Mouse (Mus musculus): ENCODE results near the gene Lrrc75b.
"Not testable (repeated sequence)": the region's sequence is repeated elsewhere in the genome, so short reads cannot be mapped to it uniquely, and the experiment has no call there.

Gene Lrrc75b

DNA sequence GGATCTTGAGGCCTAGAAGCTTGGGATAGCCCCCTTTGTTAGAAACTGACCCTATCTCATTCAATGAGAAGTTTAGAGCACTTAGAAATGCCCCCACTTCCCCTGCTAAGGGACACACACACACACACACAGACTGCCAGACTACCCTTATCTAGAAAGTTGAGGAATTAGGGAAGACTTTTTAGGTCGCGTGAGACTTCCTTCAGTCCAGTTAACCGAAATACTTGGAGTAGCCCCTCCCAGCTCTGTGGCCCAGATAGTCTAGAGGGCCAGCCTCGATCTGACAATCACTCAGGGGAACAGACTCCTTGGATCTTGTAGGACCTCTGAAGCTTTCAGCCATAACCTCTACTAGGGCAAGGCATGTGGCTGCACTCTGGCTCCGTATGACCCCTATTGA, 7.9 kb upstream of the Lrrc75b start:
- DNase-seq (ENCODE audit: low read depth in 2 of 2, low spot score in 2 of 2) = no peak

- not testable (repeated sequence) for DNase-seq (ENCODE audit: low read depth in 2 of 2, low spot score in 2 of 2)
Observed at GRCm38 (mm10) chr10:75566765-75567164, 6.6 kb upstream of the Lrrc75b start.

DNA sequence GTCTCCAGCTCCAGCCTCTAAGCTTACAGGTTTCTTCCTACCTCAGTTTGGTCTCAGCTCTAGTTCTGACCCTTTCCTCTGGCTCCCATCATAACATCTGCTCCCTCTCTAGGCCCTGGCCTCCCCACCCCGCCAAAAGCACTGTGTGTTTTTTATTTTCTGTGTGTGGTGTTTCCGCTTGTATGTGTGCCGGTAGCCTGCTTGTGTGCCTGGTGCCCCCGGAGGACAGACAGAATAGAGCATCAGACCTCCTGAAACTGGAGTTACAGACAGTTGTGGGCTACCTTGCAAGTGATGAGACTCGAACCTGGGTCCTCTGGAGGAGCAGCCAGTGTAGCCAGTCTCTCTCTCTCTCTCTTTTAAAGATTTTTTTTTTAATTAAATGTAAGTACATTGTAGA, 6.2 kb upstream of the Lrrc75b start:
- peak; percentile 34 to 44 for DNase-seq (ENCODE audit: low read depth in 2 of 2, low spot score in 2 of 2)

DNA sequence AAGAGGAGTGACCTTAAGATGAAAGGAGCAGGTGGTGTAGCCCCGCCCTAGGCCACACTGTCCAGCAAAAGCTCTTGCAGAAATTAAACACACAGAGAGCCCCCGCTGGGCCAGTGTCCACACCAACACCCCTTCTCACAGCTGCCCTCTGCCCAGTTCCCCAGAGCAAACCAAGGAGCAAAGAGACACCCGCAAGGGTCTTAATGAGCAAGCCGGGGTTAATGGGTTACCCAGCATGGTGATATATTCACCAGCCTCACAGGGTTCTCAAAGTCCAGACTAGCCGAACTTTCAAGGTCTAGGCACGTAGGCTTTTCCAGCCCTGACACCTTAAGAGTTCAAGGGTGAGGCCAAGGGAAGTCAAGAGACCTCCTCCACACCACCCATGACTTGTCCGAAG, 5.8 kb upstream of the Lrrc75b start:
- DNase-seq (ENCODE audit: low read depth in 2 of 2, low spot score in 2 of 2) = no peak

GRCm38 (mm10) chr10:75565436-75565835, 5.3 kb upstream of the Lrrc75b start:
- DNase-seq (ENCODE audit: low read depth in 2 of 2, low spot score in 2 of 2) = peak; percentile 69 to 75

DNA sequence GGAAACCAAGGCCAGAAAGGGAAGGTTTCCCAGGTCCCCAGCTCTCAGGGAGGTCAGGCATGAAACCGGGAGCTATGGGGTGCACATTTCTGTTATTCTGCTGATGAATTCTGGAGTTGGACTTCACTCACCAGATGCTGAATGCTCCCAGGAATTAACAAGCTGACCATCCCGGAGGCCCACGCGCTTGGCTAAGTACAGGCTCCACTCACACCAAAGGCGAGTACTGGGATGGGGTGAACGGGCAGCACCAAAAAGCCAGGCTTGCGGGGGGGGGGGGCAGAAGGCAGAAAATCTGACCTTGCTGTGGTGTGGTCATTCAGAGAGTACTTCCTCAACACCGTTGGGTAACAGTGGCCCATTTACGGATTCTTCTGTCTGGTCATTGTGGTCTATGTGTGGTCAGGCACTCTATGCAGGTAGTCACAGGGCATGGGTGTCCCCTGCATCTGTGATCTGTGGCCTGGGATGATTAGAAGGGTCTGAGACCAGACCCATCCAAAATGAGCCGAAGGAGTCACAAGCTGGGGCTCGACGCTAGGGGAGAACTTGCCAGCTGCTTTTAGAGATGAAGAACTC, 4.6 kb upstream of the Lrrc75b start:
- no peak for DNase-seq (ENCODE audit: low read depth in 2 of 2, low spot score in 2 of 2)

DNA sequence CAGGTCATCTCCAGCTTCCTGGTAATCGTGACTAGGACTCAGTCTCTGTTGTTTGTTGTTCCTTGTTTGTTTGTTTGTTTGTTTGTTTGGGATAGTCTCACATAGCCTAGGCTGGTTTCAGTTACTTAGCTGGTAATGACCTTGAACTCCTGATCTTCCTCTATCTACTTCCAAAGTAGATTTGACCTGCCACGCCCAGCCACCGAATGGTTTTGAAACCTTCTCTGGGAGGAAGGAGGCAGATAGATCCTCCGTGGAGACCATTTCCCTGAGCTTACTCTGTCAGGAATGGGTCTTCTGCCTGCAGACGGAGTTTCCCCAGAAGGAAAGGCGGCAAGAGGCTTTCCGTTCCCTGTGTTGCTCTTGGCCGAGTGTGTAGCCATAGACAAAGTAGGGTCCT, 2.5 kb upstream of the Lrrc75b start:
- no peak for DNase-seq (ENCODE audit: low read depth in 2 of 2, low spot score in 2 of 2)

- no peak for DNase-seq (ENCODE audit: low read depth in 2 of 2, low spot score in 2 of 2)
Observed at GRCm38 (mm10) chr10:75561071-75561654, 1.0 kb upstream of the Lrrc75b start, which contains the start of gene Ggt1. Ggt1 (plus strand) TSS chr10:75561604.

DNA sequence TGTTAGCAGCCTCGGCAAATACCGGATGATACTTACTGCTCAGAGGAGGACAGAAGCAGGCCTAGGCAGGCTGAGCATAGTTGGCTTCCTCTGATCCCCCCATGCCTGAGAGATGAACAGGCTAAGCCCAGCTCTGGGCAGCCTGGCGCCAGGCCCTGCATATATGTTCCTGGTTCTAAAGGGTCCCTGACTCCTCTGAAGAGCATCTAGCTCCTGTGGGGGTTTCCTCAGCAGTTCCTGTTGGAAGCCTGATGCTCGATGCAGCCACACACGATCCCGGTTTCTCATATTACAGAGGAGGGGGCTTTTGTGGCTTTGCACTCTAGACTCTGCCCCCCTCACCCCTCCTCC, 394 bp upstream of the Lrrc75b start:
- DNase-seq (ENCODE audit: low read depth in 2 of 2, low spot score in 2 of 2) = no peak

- no peak for DNase-seq (ENCODE audit: low read depth in 2 of 2, low spot score in 2 of 2)
Observed at GRCm38 (mm10) chr10:75559041-75559675, 972 bp downstream of the Lrrc75b start.

DNA sequence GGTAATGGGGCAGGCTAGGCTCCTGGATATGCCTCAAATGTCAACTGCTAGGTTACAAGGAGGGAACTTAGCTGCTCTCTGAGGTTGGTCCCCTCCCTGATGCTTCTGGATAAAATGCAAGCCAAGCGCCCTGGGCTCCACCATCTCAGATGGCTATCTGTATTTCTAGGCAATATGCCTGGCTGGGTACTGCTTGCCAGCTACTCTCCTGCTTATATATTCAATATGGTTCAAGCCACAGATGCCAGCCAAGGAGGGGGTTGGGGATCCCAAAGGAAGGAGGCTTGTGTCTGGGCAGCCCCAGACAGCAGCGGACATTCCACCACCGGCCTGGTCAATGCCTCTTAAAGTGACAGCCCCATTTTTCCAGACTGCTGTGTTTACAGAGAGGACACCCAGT, 1.6 kb downstream of the Lrrc75b start:
- DNase-seq (ENCODE audit: low read depth in 2 of 2, low spot score in 2 of 2) = no peak

GRCm38 (mm10) chr10:75556026-75556425, 4.1 kb downstream of the Lrrc75b start:
- no peak for DNase-seq (ENCODE audit: low read depth in 2 of 2, low spot score in 2 of 2)

GRCm38 (mm10) chr10:75555557-75555956, 4.6 kb downstream of the Lrrc75b start:
- no peak for DNase-seq (ENCODE audit: low read depth in 2 of 2, low spot score in 2 of 2)

DNA sequence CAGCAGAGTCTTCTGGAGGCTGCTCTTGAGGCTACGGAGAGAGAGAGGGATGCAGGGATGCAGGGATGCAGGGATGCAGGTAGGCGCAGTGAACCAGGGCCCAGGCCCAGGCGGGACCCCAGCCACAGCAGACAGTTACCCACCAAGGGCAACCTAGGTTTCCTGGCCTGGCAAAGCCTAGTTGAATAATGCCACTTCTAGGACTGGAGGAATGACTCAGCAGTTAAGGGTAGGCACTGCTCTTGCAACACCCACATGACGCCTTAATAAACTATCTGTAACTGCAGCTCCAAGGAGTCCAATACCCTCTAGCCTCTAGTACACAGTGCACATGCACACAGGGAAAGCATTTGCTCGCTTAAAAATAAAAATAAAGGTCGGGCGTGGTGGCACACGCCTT, 6.0 kb downstream of the Lrrc75b start:
- no peak for DNase-seq (ENCODE audit: low read depth in 2 of 2, low spot score in 2 of 2)

- DNase-seq (ENCODE audit: low read depth in 2 of 2, low spot score in 2 of 2) = no peak
Observed at GRCm38 (mm10) chr10:75552701-75553450, 7.3 kb downstream of the Lrrc75b start.

GRCm38 (mm10) chr10:75552106-75552505, 8.0 kb downstream of the Lrrc75b start:
- DNase-seq (ENCODE audit: low read depth in 2 of 2, low spot score in 2 of 2) = no peak

GRCm38 (mm10) chr10:75551175-75551574, 9.0 kb downstream of the Lrrc75b start:
- no peak for DNase-seq (ENCODE audit: low read depth in 2 of 2, low spot score in 2 of 2)

GRCm38 (mm10) chr10:75549886-75550285, 10.2 kb downstream of the Lrrc75b start:
- no peak for DNase-seq (ENCODE audit: low read depth in 2 of 2, low spot score in 2 of 2)

GRCm38 (mm10) chr10:75548486-75548885, 11.6 kb downstream of the Lrrc75b start:
- DNase-seq (ENCODE audit: low read depth in 2 of 2, low spot score in 2 of 2) = no peak

DNA sequence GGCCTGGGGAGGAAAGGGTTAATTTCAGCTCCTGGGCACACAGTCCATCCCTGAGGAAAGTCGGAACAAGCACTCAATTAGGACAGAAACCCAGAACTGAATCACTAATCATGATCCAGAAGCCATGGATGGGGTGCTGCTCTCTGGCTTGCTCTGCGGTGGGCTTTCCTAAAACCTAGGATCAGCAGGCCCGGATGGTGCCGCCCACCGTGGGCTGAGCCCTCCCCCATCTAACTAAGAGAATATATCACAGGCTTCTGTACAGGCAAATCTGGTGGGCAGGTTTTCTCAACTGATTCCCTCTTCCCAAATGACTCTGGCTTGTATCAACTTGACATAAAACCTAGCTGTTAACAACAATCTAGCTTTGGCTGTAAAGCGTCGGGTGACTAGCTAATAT, 12.2 kb downstream of the Lrrc75b start:
- DNase-seq (ENCODE audit: low read depth in 2 of 2, low spot score in 2 of 2) = no peak

- peak; percentile 60 to 68 for DNase-seq (ENCODE audit: low read depth in 2 of 2, low spot score in 2 of 2)
Observed at GRCm38 (mm10) chr10:75536123-75536522, 24.0 kb downstream of the Lrrc75b start.

GRCm38 (mm10) chr10:75535423-75535822, 24.7 kb downstream of the Lrrc75b start:
- DNase-seq (ENCODE audit: low read depth in 2 of 2, low spot score in 2 of 2) = no peak

Measured in CD8-positive naive resting alpha-beta T cell, adult 2 months (primary cell).